Mouse (Mus musculus) lung, adult 2 months (tissue): Measurements from ENCODE around the gene Pde4b. TPM values are rescaled to one million over a fixed set of nuclear protein-coding genes. Genes with fewer than 3 reads are reported as not detected.

ENCODE experiments used
- DNase-seq: peaks from one replicate; pipeline ENCODE4 v3.0.0; 2022
- H3K4me1 ChIP-seq: fragments of 200-500 bp; 2 replicates; pipeline ENCODE4 v1.6.1; 2011; ENCODE audit warnings: low read length; ENCODE audit not compliant: control insufficient read depth, insufficient read depth
- H3K4me3 ChIP-seq: fragments of 200-500 bp; replicated peaks from 2 replicates; pipeline ENCODE3; 2011; ENCODE audit warnings: low read depth, mild to moderate bottlenecking, control low read depth, low read length; ENCODE audit errors: extremely low read depth
- CTCF ChIP-seq: fragments of 200-500 bp; IDR thresholded peaks from 2 replicates; pipeline ENCODE4 v1.5.1; 2011; ENCODE audit warnings: mild to moderate bottlenecking, low read length, control low read depth; ENCODE audit not compliant: insufficient read depth
- POLR2A ChIP-seq: fragments of 200-500 bp; IDR thresholded peaks from 2 replicates; pipeline ENCODE4 v1.6.1; 2011; ENCODE audit warnings: low read depth, mild to moderate bottlenecking, control low read depth, low read length, borderline replicate concordance; ENCODE audit errors: extremely low read depth
- WGBS: fragments of 180-500 bp; shearing (Covaris S2); methylation state at CpG from one replicate; pipeline ENCODE4 v1.1.7; 2018; 5-methylcytosine and 5-hydroxymethylcytosine counted together
- polyA plus RNA-seq: library from polyadenylated mRNA; depleted of rRNA; stranded (reverse); fragments of >200 nt; gene quantifications from 2 replicates; pipeline ENCODE4 v1.2.3, GENCODE M21; 2012

The Pde4b gene
- polyA plus RNA-seq, 1 experiment = 23.1 TPM

GRCm38 (mm10) chr4:102172711-102173213, 85.4 kb downstream of the Pde4b start:
- H3K4me3 ChIP-seq = no peak overlapping the region
- no peak for DNase-seq
- TF ChIP-seq POLR2A (no peak), CTCF (no peak)
- 63% methylated on average over 7 of the region's 7 CpGs for WGBS
- H3K4me1 ChIP-seq = no peaks in the 10 kb centered on the region; the same call in 1 of the 2 replicates

- TF ChIP-seq POLR2A (no peak), CTCF (no peak)
- WGBS = 55% methylated on average over 2 of the region's 2 CpGs
Observed at GRCm38 (mm10) chr4:102175985-102176384, 88.6 kb downstream of the Pde4b start.

GRCm38 (mm10) chr4:102177258-102177657, 89.9 kb downstream of the Pde4b start:
- H3K4me1 ChIP-seq = no peaks in the 10 kb centered on the region; the same call in 1 of the 2 replicates
- no peak for DNase-seq
- no peak for TF ChIP-seq POLR2A
- no peak for TF ChIP-seq CTCF
- no peak overlapping the region for H3K4me3 ChIP-seq
- 52% methylated on average over 5 of the region's 5 CpGs for WGBS

More at GRCm38 (mm10) chr4:102175985-102176384, 88.6 kb downstream of the Pde4b start:
- H3K4me1 ChIP-seq = no peaks in the 10 kb centered on the region; the same call in 1 of the 2 replicates
- no peak overlapping the region for H3K4me3 ChIP-seq
- no peak for DNase-seq

GRCm38 (mm10) chr4:102186888-102187287, 99.5 kb downstream of the Pde4b start:
- TF ChIP-seq CTCF (no peak), POLR2A (no peak)
- Histone ChIP-seq H3K4me3 (no peak overlapping the region), H3K4me1 (no peaks in the 10 kb centered on the region)
- DNase-seq = no peak
- WGBS = 79% methylated on average over 5 of the region's 5 CpGs

GRCm38 (mm10) chr4:102197707-102198106, 110.4 kb downstream of the Pde4b start:
- DNase-seq = no peak
- no peaks in the 10 kb centered on the region for H3K4me1 ChIP-seq
- WGBS = 81% methylated on average over 5 of the region's 5 CpGs
- TF ChIP-seq POLR2A (no peak), CTCF (no peak)
- H3K4me3 ChIP-seq = no peak overlapping the region

- no peak for DNase-seq
- no peak overlapping the region for H3K4me3 ChIP-seq
- TF ChIP-seq CTCF (no peak), POLR2A (no peak)
- WGBS = 77% methylated on average over 2 of the region's 2 CpGs
- no peaks in the 10 kb centered on the region for H3K4me1 ChIP-seq
Observed at GRCm38 (mm10) chr4:102209773-102210172, 122.4 kb downstream of the Pde4b start.

GRCm38 (mm10) chr4:102226700-102227099, 139.4 kb downstream of the Pde4b start:
- TF ChIP-seq POLR2A (no peak), CTCF (peak; percentile 28; the same call in 1 of the 2 replicates)
- no peak overlapping the region for H3K4me3 ChIP-seq
- no peaks in the 10 kb centered on the region for H3K4me1 ChIP-seq
- no peak for DNase-seq

- H3K4me1 ChIP-seq = no peaks in the 10 kb centered on the region
- 47% methylated on average over 7 of the region's 7 CpGs for WGBS
- DNase-seq = no peak
Observed at GRCm38 (mm10) chr4:102228953-102229586, 141.7 kb downstream of the Pde4b start.

GRCm38 (mm10) chr4:102230898-102231297, 143.6 kb downstream of the Pde4b start:
- DNase-seq = no peak
- Histone ChIP-seq H3K4me3 (no peak overlapping the region), H3K4me1 (no peaks in the 10 kb centered on the region)
- TF ChIP-seq CTCF (no peak), POLR2A (no peak)
- WGBS = 23% methylated on average over 1 of the region's 1 CpGs

More at GRCm38 (mm10) chr4:102228953-102229586, 141.7 kb downstream of the Pde4b start:
- peak; percentile 13; the same call in 1 of the 2 replicates for TF ChIP-seq CTCF
- TF ChIP-seq POLR2A = no peak
- no peak overlapping the region for H3K4me3 ChIP-seq

- DNase-seq = no peak
- Histone ChIP-seq H3K4me1 (no peaks in the 10 kb centered on the region), H3K4me3 (no peak overlapping the region)
- 25% methylated on average over 1 of the region's 1 CpGs for WGBS
- no peak for TF ChIP-seq CTCF
- TF ChIP-seq POLR2A = no peak
Observed at GRCm38 (mm10) chr4:102233633-102234032, 146.3 kb downstream of the Pde4b start.
